Mouse (Mus musculus): Measurements from ENCODE around the gene Slc16a13.

Gene Slc16a13

DNA sequence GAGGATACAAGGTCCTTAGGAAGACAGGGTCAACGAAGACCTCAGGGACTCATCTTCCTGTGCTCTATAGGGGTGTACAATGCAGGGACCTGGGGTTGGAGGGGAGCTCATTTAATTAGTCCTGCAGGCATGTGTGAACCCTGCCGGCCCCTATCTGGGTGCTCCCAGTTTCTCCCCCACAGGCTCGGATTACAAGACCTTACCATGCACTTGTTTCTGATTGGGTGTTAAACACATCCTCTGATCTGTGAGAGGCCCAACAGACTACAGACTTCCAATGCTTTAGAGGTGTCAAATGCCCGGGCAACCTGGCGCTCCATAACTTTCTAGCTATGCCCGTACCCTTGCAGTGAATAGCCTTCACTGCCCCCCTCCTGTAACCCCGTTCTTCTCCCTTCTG, 52.7 kb downstream of the Slc16a13 start:
- no peak for DNase-seq
